Mouse (Mus musculus): ENCODE measurements around the gene 2010300C02Rik.

Gene 2010300C02Rik

GRCm38 (mm10) chr1:37667386-37667785 is 52.5 kb downstream of the 2010300C02Rik start:
- no peak for DNase-seq (ENCODE audit: low read depth in 1 of 2, low spot score in 2 of 2)

- no peak for DNase-seq (ENCODE audit: low read depth in 1 of 2, low spot score in 2 of 2)
These were observed 53.3 kb downstream of the 2010300C02Rik start for GRCm38 (mm10) chr1:37666587-37666986.

- no peak for DNase-seq (ENCODE audit: low read depth in 1 of 2, low spot score in 2 of 2)
These were observed 54.2 kb downstream of the 2010300C02Rik start for GRCm38 (mm10) chr1:37665539-37666323.

GRCm38 (mm10) chr1:37664496-37664895 is 55.4 kb downstream of the 2010300C02Rik start:
- DNase-seq (ENCODE audit: low read depth in 1 of 2, low spot score in 2 of 2): no peak

GRCm38 (mm10) chr1:37663606-37664005 is 56.3 kb downstream of the 2010300C02Rik start:
- DNase-seq (ENCODE audit: low read depth in 1 of 2, low spot score in 2 of 2): no peak

- no peak for DNase-seq (ENCODE audit: low read depth in 1 of 2, low spot score in 2 of 2)
These were observed 63.9 kb downstream of the 2010300C02Rik start for GRCm38 (mm10) chr1:37656017-37656416.

- DNase-seq (ENCODE audit: low read depth in 1 of 2, low spot score in 2 of 2): no peak
These were observed 65.9 kb downstream of the 2010300C02Rik start for GRCm38 (mm10) chr1:37653992-37654391.

GRCm38 (mm10) chr1:37647066-37647465 is 72.8 kb downstream of the 2010300C02Rik start:
- no peak for DNase-seq (ENCODE audit: low read depth in 1 of 2, low spot score in 2 of 2)

- DNase-seq (ENCODE audit: low read depth in 1 of 2, low spot score in 2 of 2): no peak
These were observed 75.4 kb downstream of the 2010300C02Rik start for GRCm38 (mm10) chr1:37644501-37644900.

- DNase-seq (ENCODE audit: low read depth in 1 of 2, low spot score in 2 of 2): no peak
These were observed 76.0 kb downstream of the 2010300C02Rik start for GRCm38 (mm10) chr1:37643794-37644365.

- DNase-seq (ENCODE audit: low read depth in 1 of 2, low spot score in 2 of 2): no peak
These were observed 78.5 kb downstream of the 2010300C02Rik start for GRCm38 (mm10) chr1:37641361-37641760.

GRCm38 (mm10) chr1:37639101-37639500 is 80.8 kb downstream of the 2010300C02Rik start:
- DNase-seq (ENCODE audit: low read depth in 1 of 2, low spot score in 2 of 2): peak; percentile 39 to 59

- no peak for DNase-seq (ENCODE audit: low read depth in 1 of 2, low spot score in 2 of 2)
These were observed 81.3 kb downstream of the 2010300C02Rik start for GRCm38 (mm10) chr1:37638560-37638959.

GRCm38 (mm10) chr1:37637571-37637970 is 82.3 kb downstream of the 2010300C02Rik start:
- no peak for DNase-seq (ENCODE audit: low read depth in 1 of 2, low spot score in 2 of 2)

- DNase-seq (ENCODE audit: low read depth in 1 of 2, low spot score in 2 of 2): no peak
These were observed 83.1 kb downstream of the 2010300C02Rik start for GRCm38 (mm10) chr1:37636824-37637223.

GRCm38 (mm10) chr1:37636169-37636568 is 83.7 kb downstream of the 2010300C02Rik start:
- DNase-seq (ENCODE audit: low read depth in 1 of 2, low spot score in 2 of 2): no peak

- no peak for DNase-seq (ENCODE audit: low read depth in 1 of 2, low spot score in 2 of 2)
These were observed 84.2 kb downstream of the 2010300C02Rik start for GRCm38 (mm10) chr1:37635716-37636115.

GRCm38 (mm10) chr1:37634658-37635057 is 85.2 kb downstream of the 2010300C02Rik start:
- DNase-seq (ENCODE audit: low read depth in 1 of 2, low spot score in 2 of 2): no peak

- DNase-seq (ENCODE audit: low read depth in 1 of 2, low spot score in 2 of 2): no peak
These were observed 86.4 kb downstream of the 2010300C02Rik start for GRCm38 (mm10) chr1:37633516-37633915.

- DNase-seq (ENCODE audit: low read depth in 1 of 2, low spot score in 2 of 2): no peak
These were observed 87.5 kb downstream of the 2010300C02Rik start for GRCm38 (mm10) chr1:37632425-37632824.

GRCm38 (mm10) chr1:37631456-37631855 is 88.4 kb downstream of the 2010300C02Rik start:
- DNase-seq (ENCODE audit: low read depth in 1 of 2, low spot score in 2 of 2): no peak

- DNase-seq (ENCODE audit: low read depth in 1 of 2, low spot score in 2 of 2): no peak
These were observed 89.3 kb downstream of the 2010300C02Rik start for GRCm38 (mm10) chr1:37630412-37631210.
